Mouse (Mus musculus) hindbrain, embryonic 14.5 days (tissue): ENCODE measurements at regions not wholly inside any gene's neighbourhood (a gene's known extent, or its start where the extent isn't known, plus 50 kb on each side); places are given as distances from the start of the nearest gene placed in this dataset.

Experiments used
- ATAC-seq: fragments of 200-750 bp; cut with Nextera tagmentation; 2 replicates; pipeline ENCODE4 v1.8.0; 2017; ENCODE audit warnings: moderate number of reproducible peaks, mild to moderate bottlenecking, moderate TSS enrichment, moderate library complexity; ENCODE audit not compliant: low FRiP score
- DNase-seq: peaks from one replicate; pipeline ENCODE4 v3.0.0-alpha.2; 2015; ENCODE audit warnings: low spot score
- H3K27ac ChIP-seq: fragments of 300-500 bp; sonication (generic); 2 replicates; pipeline ENCODE4 v1.5.1; 2014; ENCODE audit warnings: mild to moderate bottlenecking, moderate library complexity
- H3K27me3 ChIP-seq: fragments of 300-500 bp; sonication (generic); 2 replicates; pipeline ENCODE4 v1.6.1; 2014; ENCODE audit warnings: mild to moderate bottlenecking, low read length, mixed read lengths; ENCODE audit not compliant: control insufficient read depth, insufficient read depth
- H3K36me3 ChIP-seq: fragments of 300-500 bp; sonication (generic); replicated peaks from 2 replicates; pipeline ENCODE4 v1.6.1; 2014; ENCODE audit not compliant: control insufficient read depth, insufficient read depth
- H3K4me1 ChIP-seq: fragments of 300-500 bp; sonication (generic); replicated peaks from 2 replicates; pipeline ENCODE4 v1.6.1; 2014; ENCODE audit warnings: antibody characterized with exemption, low read length, mixed read lengths; ENCODE audit not compliant: control insufficient read depth, insufficient read depth
- H3K4me2 ChIP-seq: fragments of 300-500 bp; sonication (generic); replicated peaks from 2 replicates; pipeline ENCODE4 v1.6.1; 2014; ENCODE audit warnings: mild to moderate bottlenecking, moderate library complexity
- H3K4me3 ChIP-seq: fragments of 300-500 bp; sonication (generic); replicated peaks from 2 replicates; pipeline ENCODE4 v1.5.1; 2014; ENCODE audit warnings: mild to moderate bottlenecking, low read length
- H3K9ac ChIP-seq: fragments of 300-500 bp; sonication (generic); 2 replicates; pipeline ENCODE4 v1.6.1; 2014
- H3K9me3 ChIP-seq: fragments of 300-500 bp; sonication (generic); 2 replicates; pipeline ENCODE4 v1.6.1; 2016; ENCODE audit warnings: low read length; ENCODE audit not compliant: control insufficient read depth
- WGBS: fragments of 180-500 bp; shearing (Covaris S2); extraction: QIAGEN DNeasy Blood & Tissue Kit; methylation state at CpG from one replicate; pipeline ENCODE4 v1.1.7; 2014; 5-methylcytosine and 5-hydroxymethylcytosine counted together

DNA sequence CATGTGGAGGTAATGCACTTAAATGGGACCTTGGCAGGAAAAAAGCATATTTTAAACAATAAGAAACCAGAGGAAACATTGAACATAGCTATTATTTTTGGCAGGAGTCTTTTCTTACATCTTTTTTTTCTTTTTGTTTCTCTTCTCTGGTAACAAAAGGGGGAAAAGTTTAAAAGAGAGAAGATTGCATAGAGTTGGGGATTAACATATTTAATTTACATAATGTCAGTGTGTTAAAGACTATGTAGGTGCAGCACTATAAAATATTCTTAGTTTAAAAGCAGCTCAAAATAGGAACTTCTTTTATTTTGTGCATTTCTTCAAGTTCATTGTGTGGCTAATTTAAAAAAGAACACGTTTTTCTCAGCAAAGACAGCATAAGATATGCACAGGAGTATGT, 1087.5 kb downstream of the Cdh11 start:
- ATAC-seq (no peak), DNase-seq (no peak)
- Histone ChIP-seq H3K9me3 (no peaks in the 10 kb centered on the region), H3K36me3 (no peaks in the 10 kb centered on the region), H3K9ac (no peak overlapping the region), H3K4me3 (no peak overlapping the region), H3K27ac (no peak overlapping the region), H3K4me2 (no peak overlapping the region), H3K27me3 (no peaks in the 10 kb centered on the region), H3K4me1 (no peaks in the 10 kb centered on the region)
- WGBS = 41% methylated on average over 1 of the region's 1 CpGs

DNA sequence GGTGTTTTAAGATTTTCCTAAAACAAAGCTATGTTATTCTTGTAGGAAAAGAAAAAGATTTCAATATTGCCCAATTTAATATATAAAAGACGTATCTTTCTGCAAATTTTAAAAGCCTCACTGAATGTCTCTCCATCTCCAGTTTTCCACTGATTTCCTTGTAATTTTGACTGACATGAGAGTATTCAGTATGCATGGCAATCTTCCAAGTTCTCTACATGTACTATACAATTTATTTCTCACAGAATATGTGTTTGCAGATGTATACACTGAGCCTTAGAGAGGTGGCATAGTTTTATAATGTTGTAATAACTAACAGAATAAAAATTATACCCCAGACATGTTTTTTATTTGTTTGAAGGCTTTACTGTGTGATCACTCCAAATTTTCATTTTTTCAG, 1094.5 kb downstream of the Cdh11 start:
- H3K9me3 ChIP-seq = no peaks in the 10 kb centered on the region
- no peak overlapping the region for H3K4me3 ChIP-seq
- 85% methylated on average over 1 of the region's 1 CpGs for WGBS
- no peaks in the 10 kb centered on the region for H3K27me3 ChIP-seq
- ATAC-seq (no peak), DNase-seq (no peak)
- H3K9ac ChIP-seq = no peak overlapping the region
- H3K36me3 ChIP-seq = no peaks in the 10 kb centered on the region
- H3K4me1 ChIP-seq = no peaks in the 10 kb centered on the region
- H3K27ac ChIP-seq = no peak overlapping the region
- no peak overlapping the region for H3K4me2 ChIP-seq

DNA sequence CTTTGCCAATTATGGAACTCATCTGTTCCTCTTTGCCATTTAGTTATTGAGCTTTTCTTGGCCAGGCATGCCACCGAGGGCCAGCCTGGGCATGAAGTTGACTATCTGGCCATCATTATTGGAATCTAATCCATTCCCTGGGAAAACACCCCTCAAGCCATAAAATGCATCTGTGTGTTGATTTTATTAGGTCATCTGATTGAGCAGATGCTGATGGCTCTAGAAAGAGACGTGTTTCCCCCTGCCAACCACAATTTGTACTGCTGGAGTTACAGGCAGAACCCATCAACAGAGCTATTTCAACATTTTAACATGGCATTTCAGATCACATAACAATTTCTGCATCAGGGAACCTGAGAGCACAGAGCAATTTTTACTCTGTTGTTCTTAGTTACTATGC, 1116.5 kb downstream of the Cdh11 start:
- H3K4me3 ChIP-seq = no peak overlapping the region
- H3K27ac ChIP-seq = no peak overlapping the region
- ATAC-seq = no peak
- no peaks in the 10 kb centered on the region for H3K9me3 ChIP-seq
- 78% methylated on average over 2 of the region's 2 CpGs for WGBS
- no peak for DNase-seq
- H3K4me2 ChIP-seq = no peak overlapping the region
- no peaks in the 10 kb centered on the region for H3K4me1 ChIP-seq
- H3K27me3 ChIP-seq = no peaks in the 10 kb centered on the region
- no peaks in the 10 kb centered on the region for H3K36me3 ChIP-seq
- no peak overlapping the region for H3K9ac ChIP-seq

DNA sequence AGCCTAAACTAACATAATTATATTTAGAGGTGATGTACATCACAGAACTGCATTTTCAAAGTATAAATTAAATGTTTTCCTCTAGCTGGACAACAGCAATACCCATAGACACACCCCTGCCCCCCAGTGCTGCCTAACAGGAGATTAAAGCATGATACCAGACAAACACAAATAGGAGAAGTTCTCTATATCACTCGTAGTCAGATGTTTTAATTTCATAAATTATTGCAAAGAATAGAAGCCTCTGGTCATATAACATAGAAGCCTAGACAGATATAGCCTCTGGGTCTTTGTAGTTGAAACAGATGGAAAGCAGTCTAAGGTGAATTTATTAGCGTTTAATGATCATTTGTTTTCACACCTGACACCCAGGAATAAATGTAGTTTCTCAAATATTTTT, 1122.6 kb downstream of the Cdh11 start:
- Histone ChIP-seq H3K27me3 (no peaks in the 10 kb centered on the region), H3K4me3 (no peak overlapping the region), H3K4me1 (no peaks in the 10 kb centered on the region), H3K9me3 (no peaks in the 10 kb centered on the region), H3K9ac (no peak overlapping the region), H3K27ac (no peak overlapping the region), H3K4me2 (no peak overlapping the region), H3K36me3 (no peaks in the 10 kb centered on the region)
- no peak for DNase-seq
- WGBS = 76% methylated on average over 2 of the region's 2 CpGs
- no peak for ATAC-seq

DNA sequence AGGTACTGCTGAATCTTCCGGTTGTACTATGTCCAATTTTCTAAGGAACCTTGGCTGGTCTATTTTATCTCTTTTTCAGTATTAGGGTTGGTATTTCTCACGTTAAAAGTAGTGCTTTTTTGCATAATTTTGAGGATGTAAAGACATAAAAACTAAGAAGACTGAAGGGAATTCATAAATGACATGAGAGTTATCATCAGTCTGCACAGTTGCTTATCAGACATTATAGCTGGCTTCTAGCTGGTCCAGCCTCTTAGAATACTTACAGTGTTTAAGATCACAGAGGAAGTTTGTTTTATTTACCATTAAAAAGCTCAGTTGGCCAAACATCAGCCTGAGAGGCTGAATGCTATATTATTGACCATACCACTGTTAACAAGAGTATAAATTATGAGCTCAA, 1130.2 kb downstream of the Cdh11 start:
- Histone ChIP-seq H3K9me3 (no peaks in the 10 kb centered on the region), H3K4me1 (no peaks in the 10 kb centered on the region), H3K27ac (no peak overlapping the region), H3K4me3 (no peak overlapping the region), H3K36me3 (no peaks in the 10 kb centered on the region), H3K4me2 (no peak overlapping the region), H3K9ac (no peak overlapping the region), H3K27me3 (no peaks in the 10 kb centered on the region)
- DNase-seq = no peak
- no peak for ATAC-seq
- 63% methylated on average over 2 of the region's 2 CpGs for WGBS

DNA sequence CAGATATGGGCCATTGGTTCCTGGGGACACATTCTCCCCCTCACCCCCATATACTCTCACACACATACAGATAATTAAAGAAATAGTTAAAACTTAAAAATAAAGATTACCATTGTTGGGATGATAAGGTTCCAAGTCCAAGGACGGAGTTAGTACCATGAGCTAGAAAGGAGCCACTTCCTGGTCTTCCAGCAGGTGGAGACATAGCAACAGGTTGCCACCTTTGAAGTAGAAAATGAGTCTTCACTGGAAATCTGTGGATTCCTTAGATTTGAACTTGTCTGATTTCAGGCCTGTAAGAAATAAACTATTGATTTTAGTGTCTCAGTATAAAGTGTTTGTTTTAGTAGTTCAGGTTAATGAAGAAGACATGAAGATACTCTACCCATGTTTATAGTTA, 1156.6 kb downstream of the Cdh11 start:
- H3K9ac ChIP-seq = no peak overlapping the region
- DNase-seq (peak; percentile 45), ATAC-seq (no peak)
- no peak overlapping the region for H3K4me2 ChIP-seq
- no peaks in the 10 kb centered on the region for H3K9me3 ChIP-seq
- no peaks in the 10 kb centered on the region for H3K36me3 ChIP-seq
- no peak overlapping the region for H3K4me3 ChIP-seq
- 30% methylated on average over 1 of the region's 1 CpGs for WGBS
- H3K27ac ChIP-seq = no peak overlapping the region
- no peaks in the 10 kb centered on the region for H3K27me3 ChIP-seq
- H3K4me1 ChIP-seq = no peaks in the 10 kb centered on the region

DNA sequence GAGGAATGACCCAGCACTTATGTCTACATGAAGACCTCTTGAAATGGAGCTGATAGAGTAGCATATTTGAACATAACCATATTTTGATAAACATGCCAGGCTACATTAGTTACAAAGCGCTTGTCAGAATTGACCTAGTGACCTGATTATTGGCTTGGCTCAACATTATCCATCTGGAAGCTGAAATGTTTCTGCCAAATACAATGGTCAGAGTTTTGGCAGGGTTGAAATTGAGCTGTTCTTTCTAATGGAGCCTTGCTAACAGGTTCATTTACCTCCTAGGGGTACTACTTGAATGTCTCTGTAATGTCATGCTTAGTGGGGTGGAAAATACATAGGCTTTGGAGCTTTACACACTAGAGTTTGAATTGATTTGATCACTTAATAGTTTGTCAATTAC, 1163.5 kb downstream of the Cdh11 start:
- Histone ChIP-seq H3K4me3 (no peak overlapping the region), H3K36me3 (no peaks in the 10 kb centered on the region), H3K27me3 (no peaks in the 10 kb centered on the region), H3K27ac (no peak overlapping the region), H3K4me2 (no peak overlapping the region), H3K4me1 (no peaks in the 10 kb centered on the region), H3K9me3 (no peaks in the 10 kb centered on the region), H3K9ac (no peak overlapping the region)
- no peak for DNase-seq
- ATAC-seq = no peak
- 82% methylated on average over 1 of the region's 1 CpGs for WGBS

DNA sequence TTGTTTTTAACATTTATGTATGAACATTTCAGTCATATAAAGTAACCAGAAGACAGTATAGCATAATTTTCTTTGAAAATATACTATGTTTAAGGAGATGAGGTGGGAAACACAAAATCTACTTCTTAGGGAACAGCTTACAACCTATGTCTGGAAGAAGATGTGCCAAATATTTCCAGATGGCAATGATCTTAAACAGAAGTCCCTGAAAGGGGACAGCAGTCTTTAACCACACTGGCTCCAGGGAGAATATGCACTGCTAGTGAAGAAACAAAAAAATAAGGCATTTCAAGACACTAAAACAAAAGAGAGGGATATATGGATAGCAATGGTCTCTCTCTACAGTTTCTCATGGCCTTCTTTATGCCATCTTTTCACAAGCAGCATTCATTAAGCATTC, 1194.3 kb downstream of the Cdh11 start:
- ATAC-seq = no peak
- H3K9me3 ChIP-seq = no peaks in the 10 kb centered on the region
- H3K9ac ChIP-seq = no peak overlapping the region
- H3K36me3 ChIP-seq = no peaks in the 10 kb centered on the region
- DNase-seq = no peak
- H3K4me3 ChIP-seq = no peak overlapping the region
- no peaks in the 10 kb centered on the region for H3K27me3 ChIP-seq
- no peak overlapping the region for H3K4me2 ChIP-seq
- H3K27ac ChIP-seq = no peak overlapping the region
- H3K4me1 ChIP-seq = no peaks in the 10 kb centered on the region

DNA sequence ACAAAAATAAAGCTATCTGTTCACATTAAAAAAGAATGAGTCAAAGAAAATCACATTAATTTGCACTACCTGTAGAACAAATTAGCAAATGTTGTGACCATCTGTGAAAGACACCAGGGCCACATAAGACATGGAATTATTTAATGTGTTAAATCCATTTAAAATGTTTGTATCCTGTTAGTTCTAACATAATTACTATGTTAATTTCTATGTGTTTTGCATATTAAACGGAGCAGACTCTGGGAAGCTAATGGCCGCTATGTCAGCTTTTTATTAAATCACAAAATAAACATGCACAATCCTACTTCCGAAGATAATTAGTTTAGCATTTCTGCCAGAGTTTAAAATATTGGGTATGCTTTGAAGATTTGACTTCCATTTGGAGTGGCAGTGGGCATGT, 1194.8 kb downstream of the Cdh11 start:
- DNase-seq (no peak), ATAC-seq (no peak)
- 50% methylated on average over 3 of the region's 3 CpGs for WGBS
- Histone ChIP-seq H3K4me2 (no peak overlapping the region), H3K9ac (no peak overlapping the region), H3K27ac (no peak overlapping the region), H3K4me3 (no peak overlapping the region), H3K9me3 (no peaks in the 10 kb centered on the region), H3K4me1 (no peaks in the 10 kb centered on the region), H3K36me3 (no peaks in the 10 kb centered on the region), H3K27me3 (no peaks in the 10 kb centered on the region)

DNA sequence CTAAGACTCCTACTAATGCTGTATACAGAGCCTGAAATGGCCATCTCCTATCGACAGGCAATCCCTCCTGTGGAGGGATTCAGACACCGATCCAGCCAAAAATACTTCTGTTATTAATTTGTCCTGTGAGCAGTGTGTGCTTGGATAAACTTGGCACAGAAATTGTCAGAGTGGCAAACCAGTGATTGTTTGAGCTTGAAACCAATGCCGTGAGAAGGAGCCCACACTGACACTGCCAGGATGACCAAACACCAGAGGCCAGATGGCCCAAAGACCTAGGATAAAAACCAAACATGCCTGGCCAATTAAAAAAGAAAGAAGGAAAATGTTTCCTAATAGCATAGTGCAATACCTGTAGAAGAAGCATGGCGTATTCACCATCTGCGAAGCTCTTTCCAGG, 1221.0 kb downstream of the Cdh11 start:
- no peak overlapping the region for H3K9ac ChIP-seq
- ATAC-seq = no peak
- WGBS = 87% methylated on average over 5 of the region's 5 CpGs

More for the DNA sequence above, 1221.0 kb downstream of the Cdh11 start:
- Histone ChIP-seq H3K9me3 (no peaks in the 10 kb centered on the region), H3K36me3 (no peaks in the 10 kb centered on the region), H3K4me2 (no peak overlapping the region), H3K4me1 (no peaks in the 10 kb centered on the region), H3K27me3 (no peaks in the 10 kb centered on the region), H3K27ac (no peak overlapping the region), H3K4me3 (no peak overlapping the region)
- no peak for DNase-seq
